Mouse (Mus musculus): ENCODE results near the gene Thy1.

GRCm38 (mm10) chr9:44017846-44018245 lies 25.3 kb upstream of the Thy1 start:
- no peak for TF ChIP-seq SIN3A (IDR thresholded peaks at IDR 0.05; ENCODE audit: low read length)
- TF ChIP-seq ZNF384 (IDR thresholded peaks at IDR 0.05; ENCODE audit: low read depth, low read length), result no peak
- TF ChIP-seq POLR2A (IDR thresholded peaks at IDR 0.05; ENCODE audit: control insufficient read depth in 1 of 2, insufficient read depth in 1 of 2, low read depth in 1 of 2, low read length in 2 of 2, poor library complexity in 1 of 2), result no peak
- no peak for TF ChIP-seq BHLHE40 (IDR thresholded peaks at IDR 0.05; ENCODE audit: borderline replicate concordance, low read depth, low read length)
- no peak for TF ChIP-seq GATA1 (IDR thresholded peaks at IDR 0.05; ENCODE audit: low read depth, low read length)
